Mouse (Mus musculus) thymus, adult 2 months (tissue): Measurements from ENCODE around the gene Unc80. TPM values are rescaled to one million over a fixed set of nuclear protein-coding genes. Genes with fewer than 3 reads are reported as not detected.

Source experiments
- DNase-seq: peaks from one replicate; pipeline ENCODE4 v3.0.0; 2021
- H3K27ac ChIP-seq: fragments of 200-500 bp; 2 replicates; pipeline ENCODE4 v1.5.1; 2012; ENCODE audit warnings: low read length, control low read depth; ENCODE audit not compliant: control insufficient read depth, insufficient read depth
- H3K27me3 ChIP-seq: fragments of 200-500 bp; 2 replicates; pipeline ENCODE4 v1.6.1; 2012; ENCODE audit warnings: mild to moderate bottlenecking, low read length, moderate library complexity, mixed read lengths; ENCODE audit not compliant: control insufficient read depth, insufficient read depth
- H3K36me3 ChIP-seq: fragments of 200-500 bp; 2 replicates; pipeline ENCODE4 v1.6.1; 2012; ENCODE audit warnings: mild to moderate bottlenecking, low read length, moderate library complexity; ENCODE audit not compliant: control insufficient read depth, insufficient read depth
- H3K4me1 ChIP-seq: fragments of 200-500 bp; replicated peaks from 2 replicates; pipeline ENCODE4 v1.6.1; 2012; ENCODE audit warnings: low read length; ENCODE audit not compliant: control insufficient read depth, insufficient read depth
- H3K4me3 ChIP-seq: fragments of 200-500 bp; 2 replicates; pipeline ENCODE4 v1.5.1; 2012; ENCODE audit warnings: mild to moderate bottlenecking, low read length, control low read depth, moderate library complexity; ENCODE audit not compliant: control insufficient read depth, insufficient read depth
- CTCF ChIP-seq: fragments of 200-500 bp; IDR thresholded peaks from 2 replicates; pipeline ENCODE4 v1.5.1; 2012; ENCODE audit warnings: mild to moderate bottlenecking, control low read depth, low read length, moderate library complexity, borderline replicate concordance; ENCODE audit not compliant: control insufficient read depth, poor library complexity, insufficient read depth; ENCODE audit errors: extremely low read depth
- POLR2A ChIP-seq: fragments of 200-500 bp; IDR thresholded peaks from 2 replicates; pipeline ENCODE4 v1.6.1; 2012; ENCODE audit warnings: mild to moderate bottlenecking, low read length, control low read depth, moderate library complexity; ENCODE audit not compliant: control insufficient read depth, poor library complexity, insufficient read depth; ENCODE audit errors: extremely low read depth
- WGBS: fragments of 180-500 bp; shearing (Covaris S2); methylation state at CpG from one replicate; pipeline ENCODE4 v1.1.7; 2018; 5-methylcytosine and 5-hydroxymethylcytosine counted together
- polyA plus RNA-seq: library from polyadenylated mRNA; depleted of rRNA; stranded (reverse); fragments of >200 nt; gene quantifications from 2 replicates; pipeline ENCODE4 v1.2.3, GENCODE M21; 2012

Gene Unc80
- polyA plus RNA-seq, 1 experiment: 0.07 TPM

- DNase-seq: no peak
- Histone ChIP-seq H3K4me1 (no peaks in the 10 kb centered on the region), H3K4me3 (no peak overlapping the region), H3K27ac (no peak overlapping the region), H3K36me3 (no peaks in the 10 kb centered on the region), H3K27me3 (no peaks in the 10 kb centered on the region)
- TF ChIP-seq POLR2A (no peak), CTCF (no peak)
These were observed 129.1 kb downstream of the Unc80 start for GRCm38 (mm10) chr1:66597163-66597788.

GRCm38 (mm10) chr1:66608304-66608703 is 140.1 kb downstream of the Unc80 start:
- Histone ChIP-seq H3K27me3 (no peaks in the 10 kb centered on the region), H3K27ac (no peak overlapping the region), H3K4me3 (no peak overlapping the region), H3K36me3 (no peaks in the 10 kb centered on the region), H3K4me1 (no peaks in the 10 kb centered on the region)
- DNase-seq: no peak
- TF ChIP-seq POLR2A: no peak
- 93% methylated on average over 4 of the region's 4 CpGs for WGBS

GRCm38 (mm10) chr1:66617188-66617587 is 149.0 kb downstream of the Unc80 start:
- TF ChIP-seq POLR2A: no peak
- TF ChIP-seq CTCF: no peak
- no peak for DNase-seq
- 21% methylated on average over 2 of the region's 2 CpGs for WGBS
- Histone ChIP-seq H3K36me3 (no peaks in the 10 kb centered on the region), H3K27me3 (no peaks in the 10 kb centered on the region), H3K27ac (no peak overlapping the region), H3K4me1 (no peaks in the 10 kb centered on the region), H3K4me3 (no peak overlapping the region)

- WGBS: 87% methylated on average over 2 of the region's 2 CpGs
- no peak overlapping the region for H3K27ac ChIP-seq
- H3K27me3 ChIP-seq: no peaks in the 10 kb centered on the region
- no peaks in the 10 kb centered on the region for H3K4me1 ChIP-seq
- no peak overlapping the region for H3K4me3 ChIP-seq
- DNase-seq: no peak
- H3K36me3 ChIP-seq: no peaks in the 10 kb centered on the region
- TF ChIP-seq POLR2A: no peak
- TF ChIP-seq CTCF: no peak
These were observed 170.0 kb downstream of the Unc80 start for GRCm38 (mm10) chr1:66638177-66638576.

- Histone ChIP-seq H3K27ac (no peak overlapping the region), H3K4me3 (no peak overlapping the region), H3K36me3 (no peaks in the 10 kb centered on the region), H3K4me1 (no peaks in the 10 kb centered on the region), H3K27me3 (no peaks in the 10 kb centered on the region)
- DNase-seq: no peak
- TF ChIP-seq POLR2A (no peak), CTCF (no peak)
These were observed 178.7 kb downstream of the Unc80 start for GRCm38 (mm10) chr1:66646894-66647293.

GRCm38 (mm10) chr1:66649568-66649967 is 181.4 kb downstream of the Unc80 start:
- 44% methylated on average over 6 of the region's 6 CpGs for WGBS
- H3K27ac ChIP-seq: no peak overlapping the region
- no peaks in the 10 kb centered on the region for H3K36me3 ChIP-seq
- no peak overlapping the region for H3K4me3 ChIP-seq
- H3K4me1 ChIP-seq: no peaks in the 10 kb centered on the region
- no peak for DNase-seq
- TF ChIP-seq CTCF (no peak), POLR2A (no peak)
- H3K27me3 ChIP-seq: no peaks in the 10 kb centered on the region

- H3K36me3 ChIP-seq: no peaks in the 10 kb centered on the region
- DNase-seq: no peak
- TF ChIP-seq CTCF: no peak
- no peak for TF ChIP-seq POLR2A
- H3K4me3 ChIP-seq: no peak overlapping the region
- 71% methylated on average over 1 of the region's 1 CpGs for WGBS
- no peaks in the 10 kb centered on the region for H3K27me3 ChIP-seq
- no peak overlapping the region for H3K27ac ChIP-seq
- H3K4me1 ChIP-seq: no peaks in the 10 kb centered on the region
These were observed 181.8 kb downstream of the Unc80 start for GRCm38 (mm10) chr1:66650006-66650405.
